Mouse (Mus musculus) heart, adult 9 months (tissue): ENCODE data around the gene Lsm11.
"Not testable (repeated sequence)": the region's sequence is repeated elsewhere in the genome, so short reads cannot be mapped to it uniquely, and the experiment has no call there.

Experiments
- DNase-seq, 2 experiments: peaks; one replicate each; pipeline ENCODE4 v3.0.0; 2022; ENCODE audit warnings: low spot score in 2 of 2

The Lsm11 gene

GRCm38 (mm10) chr11:45883270-45883931 lies 61.3 kb downstream of the Lsm11 start:
- no peak for DNase-seq

GRCm38 (mm10) chr11:45881683-45882068 lies 63.1 kb downstream of the Lsm11 start:
- no peak for DNase-seq

- peak; percentile 56 to 61 for DNase-seq
Observed at GRCm38 (mm10) chr11:45881026-45881682, 63.6 kb downstream of the Lsm11 start.

GRCm38 (mm10) chr11:45879366-45879765 lies 65.4 kb downstream of the Lsm11 start:
- DNase-seq = not testable (repeated sequence)
